Mouse (Mus musculus) liver, embryonic 13.5 days (tissue): ENCODE measurements at regions not wholly inside any gene's neighbourhood (a gene's known extent, or its start where the extent isn't known, plus 50 kb on each side); places are given as distances from the start of the nearest gene placed in this dataset.

ENCODE experiments used
- ATAC-seq: fragments of 200-750 bp; cut with Nextera tagmentation; 2 replicates; pipeline ENCODE4 v1.8.0; 2017; ENCODE audit warnings: low read depth, mild to moderate bottlenecking, moderate number of reproducible peaks, moderate library complexity
- DNase-seq: peaks from one replicate; pipeline ENCODE4 v3.0.0; 2022
- H3K27ac ChIP-seq: fragments of 300-500 bp; sonication (generic); 2 replicates; pipeline ENCODE4 v1.5.1; 2015; ENCODE audit warnings: moderate library complexity, mild to moderate bottlenecking, inconsistent platforms
- H3K27me3 ChIP-seq: fragments of 300-500 bp; sonication (generic); 2 replicates; pipeline ENCODE4 v1.6.1; 2015; ENCODE audit warnings: mild to moderate bottlenecking, inconsistent platforms
- H3K36me3 ChIP-seq: fragments of 300-500 bp; sonication (generic); 2 replicates; pipeline ENCODE4 v1.6.1; 2015; ENCODE audit warnings: mild to moderate bottlenecking, inconsistent platforms
- H3K4me1 ChIP-seq: fragments of 300-500 bp; sonication (generic); replicated peaks from 2 replicates; pipeline ENCODE4 v1.6.1; 2015; ENCODE audit warnings: inconsistent platforms
- H3K4me2 ChIP-seq: fragments of 300-500 bp; sonication (generic); 2 replicates; pipeline ENCODE4 v1.6.1; 2015; ENCODE audit warnings: inconsistent platforms, mild to moderate bottlenecking, moderate library complexity
- H3K4me3 ChIP-seq: fragments of 300-500 bp; sonication (generic); replicated peaks from 2 replicates; pipeline ENCODE4 v1.5.1; 2015; ENCODE audit warnings: mild to moderate bottlenecking, inconsistent platforms
- H3K9ac ChIP-seq: fragments of 300-500 bp; sonication (generic); 2 replicates; pipeline ENCODE4 v1.6.1; 2015; ENCODE audit warnings: mild to moderate bottlenecking, inconsistent platforms
- H3K9me3 ChIP-seq: fragments of 300-500 bp; sonication (generic); replicated peaks from 2 replicates; pipeline ENCODE4 v1.6.1; 2016; ENCODE audit warnings: inconsistent platforms
- WGBS: fragments of 180-500 bp; shearing (Covaris S2); methylation state at CpG from one replicate; pipeline ENCODE4 v1.1.7; 2015; ENCODE audit not compliant: insufficient replicate concordance; 5-methylcytosine and 5-hydroxymethylcytosine counted together

DNA sequence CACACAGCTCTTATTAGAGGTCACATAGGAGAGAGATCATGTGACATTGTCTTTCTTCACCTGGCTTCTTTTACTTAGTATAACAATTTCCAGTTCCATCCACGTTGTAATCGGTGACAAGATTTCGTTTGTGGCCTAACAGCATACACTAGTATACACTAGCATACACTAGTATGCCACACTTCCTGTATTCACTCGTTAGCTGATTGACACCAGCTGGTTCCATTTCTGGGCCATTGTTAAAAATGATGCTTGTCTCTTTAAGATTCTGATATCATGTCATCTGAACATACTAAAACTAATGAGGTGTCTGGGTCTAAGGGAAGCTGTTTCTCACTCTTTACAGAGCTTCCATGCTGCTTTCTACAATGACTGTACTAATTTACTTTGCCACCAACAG, 713.3 kb downstream of the Pdcd6ip start:
- Histone ChIP-seq H3K4me3 (no peak overlapping the region), H3K27me3 (no peaks in the 10 kb centered on the region), H3K4me2 (no peak overlapping the region), H3K9ac (no peak overlapping the region), H3K36me3 (no peaks in the 10 kb centered on the region), H3K4me1 (peaks cover 30% of the 10 kb centered on the region), H3K27ac (peak overlapping the region; percentile 82; the same call in 1 of the 2 replicates), H3K9me3 (no peaks in the 10 kb centered on the region)
- DNase-seq (no peak), ATAC-seq (no peak)
- 71% methylated on average over 4 of the region's 4 CpGs for WGBS

DNA sequence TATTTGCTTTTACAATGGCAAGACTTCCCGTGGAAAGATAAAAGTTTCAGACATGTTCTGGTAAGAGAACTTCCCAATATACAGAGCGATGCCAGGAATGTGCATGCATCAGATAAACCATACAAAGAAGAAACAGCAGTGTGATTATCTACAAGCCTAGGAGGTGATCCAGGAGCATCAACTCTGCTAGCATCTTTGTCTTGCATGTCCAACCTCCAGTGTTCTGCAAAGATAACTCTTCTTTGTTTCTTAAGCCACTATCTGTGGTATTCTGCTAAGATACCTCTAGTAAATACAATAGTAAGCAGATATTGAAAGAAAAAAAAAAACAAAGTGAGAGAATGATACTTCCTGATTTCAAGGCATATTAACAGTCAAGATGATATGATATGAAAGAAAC, 714.4 kb downstream of the Pdcd6ip start:
- DNase-seq (peak; percentile 4), ATAC-seq (no peak)
- Histone ChIP-seq H3K27me3 (no peaks in the 10 kb centered on the region), H3K4me1 (peaks cover 30% of the 10 kb centered on the region), H3K36me3 (no peaks in the 10 kb centered on the region), H3K27ac (no peak overlapping the region), H3K9me3 (no peaks in the 10 kb centered on the region), H3K4me2 (no peak overlapping the region), H3K4me3 (no peak overlapping the region), H3K9ac (no peak overlapping the region)
- WGBS = 29% methylated on average over 2 of the region's 2 CpGs

DNA sequence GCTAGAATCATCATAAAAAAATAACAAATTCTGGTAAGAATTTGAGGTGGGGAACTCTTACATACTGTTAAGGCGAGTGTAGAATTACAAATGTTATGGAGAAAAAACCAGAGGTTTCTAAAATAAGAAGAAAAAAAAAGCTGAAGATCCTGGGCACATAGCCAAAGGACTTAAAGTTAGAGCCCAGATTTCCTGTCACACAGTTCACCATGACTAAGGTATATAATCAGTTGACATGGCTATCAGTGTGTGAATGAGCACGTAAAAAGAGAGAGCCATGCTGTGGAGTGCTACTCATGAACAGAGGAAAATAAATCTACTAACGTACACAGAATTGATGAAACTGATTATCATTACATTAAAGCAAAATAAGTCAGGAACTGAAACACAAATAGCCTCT, 715.1 kb downstream of the Pdcd6ip start:
- no peaks in the 10 kb centered on the region for H3K36me3 ChIP-seq
- no peak overlapping the region for H3K4me2 ChIP-seq
- ATAC-seq = no peak
- no peak overlapping the region for H3K4me3 ChIP-seq
- 40% methylated on average over 3 of the region's 3 CpGs for WGBS
- H3K9me3 ChIP-seq = no peaks in the 10 kb centered on the region
- H3K27ac ChIP-seq = no peak overlapping the region
- H3K27me3 ChIP-seq = no peaks in the 10 kb centered on the region
- DNase-seq = no peak
- peaks cover 27% of the 10 kb centered on the region for H3K4me1 ChIP-seq
- no peak overlapping the region for H3K9ac ChIP-seq

DNA sequence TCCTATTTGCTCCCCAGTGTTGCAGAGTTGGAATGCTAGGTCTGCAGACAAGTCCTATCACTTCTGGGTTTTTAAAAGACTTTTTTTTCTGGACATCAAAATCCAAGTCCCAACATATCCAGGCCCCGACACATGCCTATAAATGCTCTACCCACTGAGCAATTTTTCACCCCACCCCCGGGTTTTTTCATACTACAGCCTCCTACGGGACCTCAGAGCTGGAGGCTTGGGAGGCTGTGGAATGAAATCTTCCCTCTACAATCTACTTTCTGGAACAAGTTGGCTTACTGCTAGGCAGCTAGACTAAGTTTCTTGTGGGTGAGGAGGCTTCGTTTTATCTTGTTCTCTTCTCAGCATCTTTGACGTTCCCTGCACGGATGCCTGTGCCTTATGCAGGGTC, 724.7 kb downstream of the Pdcd6ip start:
- Histone ChIP-seq H3K4me1 (no peaks in the 10 kb centered on the region), H3K4me2 (no peak overlapping the region)
- WGBS = 67% methylated on average over 6 of the region's 6 CpGs

DNA sequence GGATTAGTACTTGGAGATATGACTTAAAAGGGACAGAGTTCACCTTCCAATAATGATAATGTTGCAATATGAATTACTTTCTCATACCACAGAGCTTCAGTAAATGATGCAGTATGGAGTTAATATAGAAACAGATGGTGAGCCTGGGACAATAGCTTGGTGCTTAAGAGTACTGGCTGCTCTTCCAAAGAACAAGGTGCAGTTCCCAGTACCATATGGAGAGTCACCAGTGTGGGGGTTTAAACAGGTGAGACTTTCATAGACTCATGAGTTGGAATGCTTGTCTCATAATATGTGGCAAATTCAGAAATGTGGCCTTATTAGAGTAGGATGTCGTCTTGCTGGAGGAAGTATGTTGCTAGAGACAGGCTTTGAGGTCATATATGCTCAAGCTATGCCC, 715.8 kb upstream of the Arpp21 start:
- H3K9ac ChIP-seq = no peak overlapping the region
- WGBS = 41% methylated on average over 1 of the region's 1 CpGs
- no peak overlapping the region for H3K4me3 ChIP-seq
- H3K4me2 ChIP-seq = no peak overlapping the region
- no peak for ATAC-seq
- H3K27ac ChIP-seq = no peak overlapping the region
- H3K27me3 ChIP-seq = no peaks in the 10 kb centered on the region
- H3K4me1 ChIP-seq = no peaks in the 10 kb centered on the region
- DNase-seq = no peak
- H3K9me3 ChIP-seq = no peaks in the 10 kb centered on the region
- H3K36me3 ChIP-seq = no peaks in the 10 kb centered on the region

More for the DNA sequence above, 724.7 kb downstream of the Pdcd6ip start:
- H3K9me3 ChIP-seq = no peaks in the 10 kb centered on the region
- ATAC-seq (no peak), DNase-seq (no peak)
- H3K27me3 ChIP-seq = no peaks in the 10 kb centered on the region
- H3K4me3 ChIP-seq = no peak overlapping the region
- no peak overlapping the region for H3K27ac ChIP-seq
- no peaks in the 10 kb centered on the region for H3K36me3 ChIP-seq
- no peak overlapping the region for H3K9ac ChIP-seq

DNA sequence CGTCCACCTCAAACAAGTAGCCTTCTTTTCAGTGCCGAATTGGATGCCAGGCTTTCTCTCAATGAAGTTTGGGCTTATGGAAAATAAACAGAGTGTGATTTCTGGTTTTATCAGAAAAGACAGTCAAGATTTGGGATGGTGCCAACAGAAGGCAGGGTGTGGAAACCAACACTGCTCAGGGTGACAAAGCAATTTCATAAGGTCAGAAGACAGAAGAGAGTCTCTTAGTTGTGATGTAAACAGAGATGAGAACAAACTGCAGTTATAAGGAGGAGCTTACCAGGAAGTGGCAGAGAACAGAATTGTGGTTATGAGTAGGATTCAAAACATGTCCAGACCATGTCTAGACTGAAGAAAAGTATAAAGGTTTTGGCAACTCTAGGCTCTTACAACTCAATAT, 714.3 kb upstream of the Arpp21 start:
- Histone ChIP-seq H3K27me3 (no peaks in the 10 kb centered on the region), H3K9me3 (no peaks in the 10 kb centered on the region), H3K27ac (no peak overlapping the region), H3K36me3 (no peaks in the 10 kb centered on the region), H3K4me2 (no peak overlapping the region), H3K4me3 (no peak overlapping the region), H3K9ac (no peak overlapping the region), H3K4me1 (no peaks in the 10 kb centered on the region)
- ATAC-seq (peak; percentile 59; the same call in 1 of the 2 replicates), DNase-seq (no peak)
- 53% methylated on average over 2 of the region's 2 CpGs for WGBS

DNA sequence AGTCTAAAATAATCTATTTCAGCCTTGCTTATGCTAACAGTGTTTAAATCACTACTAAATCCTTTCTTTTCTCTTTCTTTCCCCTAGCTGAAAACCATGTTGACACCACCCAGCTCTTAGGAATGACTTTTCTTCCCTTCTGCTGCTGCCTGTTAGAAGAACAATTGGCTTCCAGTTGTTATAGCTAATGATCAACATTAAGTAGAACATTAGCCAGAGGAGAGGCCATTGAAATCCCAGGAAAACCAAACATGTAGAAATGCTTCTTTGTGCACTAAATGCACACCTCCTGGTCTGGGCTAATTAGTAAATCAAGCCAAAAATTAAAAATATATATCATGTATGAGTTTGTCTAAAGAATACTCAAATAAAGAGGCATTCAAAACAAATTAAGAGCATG, 703.0 kb upstream of the Arpp21 start:
- H3K9ac ChIP-seq = no peak overlapping the region
- H3K27me3 ChIP-seq = no peaks in the 10 kb centered on the region
- H3K4me1 ChIP-seq = no peaks in the 10 kb centered on the region
- no peak for ATAC-seq
- no peaks in the 10 kb centered on the region for H3K36me3 ChIP-seq
- H3K9me3 ChIP-seq = no peaks in the 10 kb centered on the region
- no peak overlapping the region for H3K4me2 ChIP-seq
- DNase-seq = no peak
- H3K4me3 ChIP-seq = no peak overlapping the region
- H3K27ac ChIP-seq = no peak overlapping the region

DNA sequence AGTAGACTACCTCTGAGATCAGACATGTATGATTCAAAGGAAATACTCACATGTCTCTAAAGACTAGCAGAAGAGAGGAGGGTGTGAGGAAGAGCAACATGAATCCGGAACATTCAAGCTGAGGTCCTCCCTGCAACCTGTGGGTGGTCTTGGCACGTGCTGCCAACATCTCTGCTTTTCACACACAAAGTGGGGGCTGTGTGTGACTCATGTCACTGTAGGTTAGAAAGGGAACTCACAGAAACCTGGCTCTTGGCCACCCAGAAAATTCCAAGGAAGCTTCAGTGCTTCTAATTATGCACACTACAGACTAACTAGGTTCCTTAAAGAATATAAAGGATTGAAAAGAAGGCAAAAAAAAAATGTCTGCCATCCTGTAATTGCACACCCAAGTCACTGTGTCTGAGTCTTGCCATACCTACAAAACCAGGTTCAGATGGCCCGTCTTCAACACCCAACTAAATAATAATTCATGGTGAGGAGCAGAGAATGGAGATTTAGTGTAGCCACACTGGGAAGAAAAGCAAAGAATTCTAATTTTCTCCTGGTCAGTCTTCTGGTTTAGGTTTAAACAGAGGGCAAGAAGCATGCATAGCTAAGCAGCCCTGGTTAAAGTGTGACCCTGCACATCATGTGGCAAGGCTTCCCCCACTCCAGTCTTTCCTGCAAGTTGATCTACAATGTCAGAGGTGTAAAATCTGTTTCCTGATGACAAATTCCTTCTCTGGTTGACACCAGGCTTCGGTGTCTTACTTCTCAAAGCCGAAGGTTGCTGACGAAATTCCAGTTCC, 673.8 kb upstream of the Arpp21 start:
- H3K4me3 ChIP-seq = no peak overlapping the region
- no peak overlapping the region for H3K4me2 ChIP-seq
- no peak overlapping the region for H3K9ac ChIP-seq
- no peaks in the 10 kb centered on the region for H3K36me3 ChIP-seq
- WGBS = 60% methylated on average over 6 of the region's 6 CpGs
- ATAC-seq = no peak
- no peak for DNase-seq
- H3K4me1 ChIP-seq = no peaks in the 10 kb centered on the region
- no peaks in the 10 kb centered on the region for H3K9me3 ChIP-seq
- H3K27ac ChIP-seq = no peak overlapping the region
- H3K27me3 ChIP-seq = no peaks in the 10 kb centered on the region

DNA sequence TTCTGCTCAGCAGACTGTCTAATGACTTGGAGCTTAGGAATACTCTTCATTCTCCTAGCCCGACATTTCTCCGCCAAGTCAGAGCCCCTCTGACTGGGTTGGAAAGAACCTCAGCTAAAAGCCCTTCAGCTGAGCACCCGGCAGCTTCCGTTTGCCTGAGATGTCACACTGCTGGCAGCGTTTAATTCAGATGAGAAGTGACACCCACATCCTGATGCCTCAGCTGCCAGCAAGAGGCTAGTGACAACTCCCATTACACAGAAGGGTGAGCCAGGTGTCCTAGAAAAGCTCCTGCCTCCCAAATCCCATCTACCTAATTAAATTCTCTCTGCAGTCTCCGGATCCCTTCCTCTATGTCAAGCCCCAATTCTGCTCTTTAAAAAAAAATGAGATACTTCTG, 670.2 kb upstream of the Arpp21 start:
- no peak overlapping the region for H3K4me3 ChIP-seq
- H3K9ac ChIP-seq = no peak overlapping the region
- H3K27ac ChIP-seq = no peak overlapping the region
- H3K9me3 ChIP-seq = no peaks in the 10 kb centered on the region
- DNase-seq = no peak
- no peak for ATAC-seq
- no peak overlapping the region for H3K4me2 ChIP-seq
- no peaks in the 10 kb centered on the region for H3K27me3 ChIP-seq
- 68% methylated on average over 6 of the region's 6 CpGs for WGBS
- no peaks in the 10 kb centered on the region for H3K36me3 ChIP-seq
- no peaks in the 10 kb centered on the region for H3K4me1 ChIP-seq

DNA sequence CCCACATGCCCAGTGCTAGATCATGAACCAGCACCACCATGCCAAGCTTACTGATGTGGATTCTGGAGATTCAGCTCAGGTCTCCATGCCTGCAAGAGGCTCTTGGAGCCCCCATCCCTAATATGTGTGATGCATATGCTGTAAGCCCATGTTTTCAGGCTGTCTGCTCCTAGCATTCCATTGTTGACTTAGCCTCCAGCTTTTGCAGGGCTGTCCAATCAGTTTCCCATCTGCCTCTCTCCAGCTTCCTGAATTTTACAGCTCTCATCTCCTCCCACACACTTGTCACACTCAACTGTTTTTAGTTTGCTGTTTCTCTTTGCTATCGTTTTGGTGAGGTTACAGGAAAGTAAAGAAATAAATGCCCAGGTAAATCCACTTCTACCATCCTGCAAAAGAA, 629.2 kb upstream of the Arpp21 start:
- Histone ChIP-seq H3K9me3 (0 out of 2 replicates have a peak, but pooled peaks cover 4% of the 10 kb centered on the region), H3K27me3 (no peaks in the 10 kb centered on the region), H3K9ac (no peak overlapping the region), H3K4me1 (no peaks in the 10 kb centered on the region), H3K36me3 (no peaks in the 10 kb centered on the region), H3K4me2 (no peak overlapping the region), H3K27ac (no peak overlapping the region), H3K4me3 (no peak overlapping the region)
- WGBS = 59% methylated on average over 1 of the region's 1 CpGs
- no peak for DNase-seq
- no peak for ATAC-seq

DNA sequence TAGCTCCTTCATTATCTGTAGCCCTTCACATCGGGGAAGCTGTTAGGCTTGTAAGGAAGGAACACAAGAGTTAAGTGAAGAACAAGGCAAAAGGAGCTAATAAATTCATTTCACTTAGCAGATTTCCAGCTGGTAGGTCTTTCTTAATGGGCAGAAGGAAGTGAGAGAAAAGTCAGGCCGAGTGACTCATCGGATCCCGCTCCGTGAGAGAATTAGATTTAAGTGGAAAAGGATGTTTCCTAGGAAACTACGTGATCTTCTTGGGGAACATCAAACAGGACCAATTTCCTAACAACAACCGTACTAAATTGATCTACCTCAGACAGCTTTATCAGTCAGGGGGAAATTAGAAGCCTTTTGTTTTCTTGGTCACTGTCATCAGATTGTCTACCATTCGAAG, 625.4 kb upstream of the Arpp21 start:
- H3K4me1 ChIP-seq = no peaks in the 10 kb centered on the region
- DNase-seq = no peak
- H3K9me3 ChIP-seq = no peaks in the 10 kb centered on the region
- H3K4me3 ChIP-seq = no peak overlapping the region
- 53% methylated on average over 8 of the region's 8 CpGs for WGBS
- H3K4me2 ChIP-seq = no peak overlapping the region
- no peaks in the 10 kb centered on the region for H3K27me3 ChIP-seq
- H3K27ac ChIP-seq = no peak overlapping the region
- no peak overlapping the region for H3K9ac ChIP-seq
- H3K36me3 ChIP-seq = no peaks in the 10 kb centered on the region
- no peak for ATAC-seq

DNA sequence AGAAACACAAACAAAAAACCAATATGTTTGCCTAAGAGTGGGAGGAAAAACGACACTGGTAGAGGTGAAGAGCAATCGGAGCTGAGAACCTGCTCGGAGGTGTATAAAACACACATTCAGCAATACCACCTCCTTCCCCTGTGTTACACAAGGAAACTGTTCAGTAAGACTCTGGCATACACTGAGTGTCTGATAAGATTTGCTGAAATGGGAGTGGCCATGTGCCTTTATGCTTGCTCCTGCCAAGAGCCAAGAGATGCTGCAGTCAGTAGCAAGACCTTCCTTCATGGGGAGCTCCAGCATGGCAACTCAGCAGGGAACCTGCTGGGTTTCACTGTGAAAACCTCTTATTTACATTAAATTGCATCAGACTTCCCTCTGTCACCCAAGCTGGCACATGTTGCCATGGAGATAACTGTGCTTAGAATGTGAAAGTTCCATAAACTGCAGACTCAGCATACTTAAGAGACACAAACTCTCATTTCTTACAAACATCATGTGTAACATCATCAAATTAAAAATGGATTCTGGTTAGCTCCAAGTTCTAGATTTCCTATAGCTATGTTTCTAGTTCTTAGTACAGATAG, 624.7 kb upstream of the Arpp21 start:
- DNase-seq = no peak
- Histone ChIP-seq H3K9ac (no peak overlapping the region), H3K4me2 (no peak overlapping the region), H3K27ac (no peak overlapping the region), H3K27me3 (no peaks in the 10 kb centered on the region), H3K4me1 (no peaks in the 10 kb centered on the region), H3K9me3 (no peaks in the 10 kb centered on the region), H3K36me3 (no peaks in the 10 kb centered on the region), H3K4me3 (no peak overlapping the region)
- ATAC-seq = no peak
- 65% methylated on average over 3 of the region's 3 CpGs for WGBS
